Mouse (Mus musculus): ENCODE results near the gene Metap1. TPM values are rescaled to one million over a fixed set of nuclear protein-coding genes. Genes with fewer than 3 reads are reported as not detected.

Metap1 gene
- polyA plus RNA-seq, 1 experiment from 2014 or later: 49.2 TPM

- H3K36me3 ChIP-seq (ENCODE audit: control insufficient read depth, insufficient read depth, low read length): peaks cover 8% of the 10 kb centered on the region
- H3K4me1 ChIP-seq (ENCODE audit: control insufficient read depth, insufficient read depth, low read length): peaks cover 10% of the 10 kb centered on the region
- H3K4me2 ChIP-seq: peak within 1 kb of the TSS; percentile 76
- DNase-seq (ENCODE audit: low spot score, missing footprints): peak; percentile 100
- no peaks in the 10 kb centered on the region for H3K27me3 ChIP-seq (ENCODE audit: control insufficient read depth, insufficient read depth, low read length)
- ATAC-seq (ENCODE audit: low FRiP score): peak; percentile 99
- H3K27ac ChIP-seq (ENCODE audit: low read depth, low read length): peak within 1 kb of the TSS; percentile 62
- peak within 1 kb of the TSS; percentile 87 for H3K9ac ChIP-seq (ENCODE audit: low read length)
- under 1% methylated on average over 85 of the region's 86 CpGs for WGBS
- H3K4me3 ChIP-seq (ENCODE audit: low read depth, low read length): peak within 1 kb of the TSS; percentile 82
- no peaks in the 10 kb centered on the region for H3K9me3 ChIP-seq (ENCODE audit: control insufficient read depth, low read length)
Measured at GRCm38 (mm10) chr3:138442612-138443464, 46.5 kb downstream of the Metap1 start, which contains the start of gene Adh5. Gene Adh5, plus strand, starts transcription at chr3:138443093.

GRCm38 (mm10) chr3:138442203-138442602, 47.1 kb downstream of the Metap1 start:
- DNase-seq (ENCODE audit: low spot score, missing footprints): no peak
- 6% methylated on average over 9 of the region's 9 CpGs for WGBS
- ATAC-seq (ENCODE audit: low FRiP score): peak; percentile 5

GRCm38 (mm10) chr3:138438716-138439115, 50.6 kb downstream of the Metap1 start:
- no peak overlapping the region for H3K4me2 ChIP-seq
- H3K4me1 ChIP-seq (ENCODE audit: control insufficient read depth, insufficient read depth, low read length): peaks cover 2% of the 10 kb centered on the region
- H3K9ac ChIP-seq (ENCODE audit: low read length): no peak overlapping the region
- WGBS: 88% methylated on average over 3 of the region's 3 CpGs
- DNase-seq (ENCODE audit: low spot score, missing footprints) (no peak), ATAC-seq (ENCODE audit: low FRiP score) (no peak)
- no peaks in the 10 kb centered on the region; the same call in 1 of the 2 replicates for H3K9me3 ChIP-seq (ENCODE audit: control insufficient read depth, low read length)
- H3K4me3 ChIP-seq (ENCODE audit: low read depth, low read length): no peak overlapping the region
- no peaks in the 10 kb centered on the region for H3K27me3 ChIP-seq (ENCODE audit: control insufficient read depth, insufficient read depth, low read length)
- H3K36me3 ChIP-seq (ENCODE audit: control insufficient read depth, insufficient read depth, low read length): no peaks in the 10 kb centered on the region
- H3K27ac ChIP-seq (ENCODE audit: low read depth, low read length): no peak overlapping the region

More at GRCm38 (mm10) chr3:138442203-138442602, 47.1 kb downstream of the Metap1 start:
- Histone ChIP-seq H3K4me3 (ENCODE audit: low read depth, low read length) (peak overlapping the region; percentile 82), H3K27ac (ENCODE audit: low read depth, low read length) (no peak overlapping the region; the same call in 1 of the 2 replicates), H3K9me3 (ENCODE audit: control insufficient read depth, low read length) (no peaks in the 10 kb centered on the region), H3K9ac (ENCODE audit: low read length) (peak overlapping the region; percentile 87), H3K36me3 (ENCODE audit: control insufficient read depth, insufficient read depth, low read length) (peaks cover 7% of the 10 kb centered on the region), H3K27me3 (ENCODE audit: control insufficient read depth, insufficient read depth, low read length) (no peaks in the 10 kb centered on the region), H3K4me1 (ENCODE audit: control insufficient read depth, insufficient read depth, low read length) (peaks cover 10% of the 10 kb centered on the region), H3K4me2 (peak overlapping the region; percentile 76)

- H3K9ac ChIP-seq (ENCODE audit: low read length): no peak overlapping the region
- ATAC-seq (ENCODE audit: low FRiP score): no peak
- peak; percentile 91 for DNase-seq (ENCODE audit: low spot score, missing footprints)
- H3K4me1 ChIP-seq (ENCODE audit: control insufficient read depth, insufficient read depth, low read length): no peaks in the 10 kb centered on the region
- no peak overlapping the region for H3K4me3 ChIP-seq (ENCODE audit: low read depth, low read length)
- 73% methylated on average over 2 of the region's 2 CpGs for WGBS
- no peaks in the 10 kb centered on the region; the same call in 1 of the 2 replicates for H3K9me3 ChIP-seq (ENCODE audit: control insufficient read depth, low read length)
- no peaks in the 10 kb centered on the region for H3K36me3 ChIP-seq (ENCODE audit: control insufficient read depth, insufficient read depth, low read length)
- no peaks in the 10 kb centered on the region for H3K27me3 ChIP-seq (ENCODE audit: control insufficient read depth, insufficient read depth, low read length)
- H3K4me2 ChIP-seq: no peak overlapping the region
- H3K27ac ChIP-seq (ENCODE audit: low read depth, low read length): no peak overlapping the region
Measured at GRCm38 (mm10) chr3:138431835-138432234, 57.5 kb downstream of the Metap1 start.

GRCm38 (mm10) chr3:138430360-138430976, 58.8 kb downstream of the Metap1 start:
- WGBS: 90% methylated on average over 6 of the region's 6 CpGs
- ATAC-seq (ENCODE audit: low FRiP score): no peak

GRCm38 (mm10) chr3:138424247-138424646, 65.1 kb downstream of the Metap1 start:
- no peak overlapping the region for H3K4me3 ChIP-seq (ENCODE audit: low read depth, low read length)
- no peak overlapping the region for H3K9ac ChIP-seq (ENCODE audit: low read length)
- H3K4me1 ChIP-seq (ENCODE audit: control insufficient read depth, insufficient read depth, low read length): no peaks in the 10 kb centered on the region
- WGBS: 78% methylated on average over 4 of the region's 4 CpGs
- no peak overlapping the region for H3K27ac ChIP-seq (ENCODE audit: low read depth, low read length)
- H3K27me3 ChIP-seq (ENCODE audit: control insufficient read depth, insufficient read depth, low read length): no peaks in the 10 kb centered on the region
- ATAC-seq (ENCODE audit: low FRiP score): no peak
- H3K4me2 ChIP-seq: no peak overlapping the region
- no peaks in the 10 kb centered on the region for H3K9me3 ChIP-seq (ENCODE audit: control insufficient read depth, low read length)
- DNase-seq (ENCODE audit: low spot score, missing footprints): no peak
- no peaks in the 10 kb centered on the region for H3K36me3 ChIP-seq (ENCODE audit: control insufficient read depth, insufficient read depth, low read length)

More at GRCm38 (mm10) chr3:138430360-138430976, 58.8 kb downstream of the Metap1 start:
- H3K9ac ChIP-seq (ENCODE audit: low read length): no peak overlapping the region
- H3K36me3 ChIP-seq (ENCODE audit: control insufficient read depth, insufficient read depth, low read length): no peaks in the 10 kb centered on the region
- H3K27ac ChIP-seq (ENCODE audit: low read depth, low read length): no peak overlapping the region
- DNase-seq (ENCODE audit: low spot score, missing footprints): no peak
- H3K4me1 ChIP-seq (ENCODE audit: control insufficient read depth, insufficient read depth, low read length): no peaks in the 10 kb centered on the region
- H3K4me3 ChIP-seq (ENCODE audit: low read depth, low read length): no peak overlapping the region
- no peak overlapping the region for H3K4me2 ChIP-seq
- H3K27me3 ChIP-seq (ENCODE audit: control insufficient read depth, insufficient read depth, low read length): no peaks in the 10 kb centered on the region
- no peaks in the 10 kb centered on the region for H3K9me3 ChIP-seq (ENCODE audit: control insufficient read depth, low read length)

GRCm38 (mm10) chr3:138423664-138424063, 65.7 kb downstream of the Metap1 start:
- Histone ChIP-seq H3K9me3 (ENCODE audit: control insufficient read depth, low read length) (no peaks in the 10 kb centered on the region), H3K4me3 (ENCODE audit: low read depth, low read length) (no peak overlapping the region), H3K27me3 (ENCODE audit: control insufficient read depth, insufficient read depth, low read length) (no peaks in the 10 kb centered on the region), H3K9ac (ENCODE audit: low read length) (no peak overlapping the region), H3K27ac (ENCODE audit: low read depth, low read length) (no peak overlapping the region), H3K4me1 (ENCODE audit: control insufficient read depth, insufficient read depth, low read length) (no peaks in the 10 kb centered on the region), H3K36me3 (ENCODE audit: control insufficient read depth, insufficient read depth, low read length) (no peaks in the 10 kb centered on the region), H3K4me2 (no peak overlapping the region)
- 65% methylated on average over 2 of the region's 2 CpGs for WGBS
- DNase-seq (ENCODE audit: low spot score, missing footprints): no peak
- ATAC-seq (ENCODE audit: low FRiP score): no peak

GRCm38 (mm10) chr3:138420385-138420784, 68.9 kb downstream of the Metap1 start:
- Histone ChIP-seq H3K4me1 (ENCODE audit: control insufficient read depth, insufficient read depth, low read length) (no peaks in the 10 kb centered on the region), H3K9me3 (ENCODE audit: control insufficient read depth, low read length) (no peaks in the 10 kb centered on the region), H3K4me3 (ENCODE audit: low read depth, low read length) (no peak overlapping the region), H3K27ac (ENCODE audit: low read depth, low read length) (no peak overlapping the region), H3K27me3 (ENCODE audit: control insufficient read depth, insufficient read depth, low read length) (no peaks in the 10 kb centered on the region), H3K4me2 (no peak overlapping the region), H3K36me3 (ENCODE audit: control insufficient read depth, insufficient read depth, low read length) (no peaks in the 10 kb centered on the region), H3K9ac (ENCODE audit: low read length) (no peak overlapping the region)
- WGBS: 94% methylated on average over 3 of the region's 3 CpGs
- ATAC-seq (ENCODE audit: low FRiP score): no peak
- DNase-seq (ENCODE audit: low spot score, missing footprints): no peak

GRCm38 (mm10) chr3:138419369-138419768, 69.9 kb downstream of the Metap1 start:
- no peaks in the 10 kb centered on the region for H3K9me3 ChIP-seq (ENCODE audit: control insufficient read depth, low read length)
- no peak for ATAC-seq (ENCODE audit: low FRiP score)
- no peak for DNase-seq (ENCODE audit: low spot score, missing footprints)
- H3K4me1 ChIP-seq (ENCODE audit: control insufficient read depth, insufficient read depth, low read length): no peaks in the 10 kb centered on the region
- H3K4me2 ChIP-seq: no peak overlapping the region
- H3K4me3 ChIP-seq (ENCODE audit: low read depth, low read length): no peak overlapping the region
- WGBS: 86% methylated on average over 6 of the region's 6 CpGs
- no peaks in the 10 kb centered on the region for H3K36me3 ChIP-seq (ENCODE audit: control insufficient read depth, insufficient read depth, low read length)
- H3K9ac ChIP-seq (ENCODE audit: low read length): no peak overlapping the region
- H3K27me3 ChIP-seq (ENCODE audit: control insufficient read depth, insufficient read depth, low read length): no peaks in the 10 kb centered on the region
- no peak overlapping the region for H3K27ac ChIP-seq (ENCODE audit: low read depth, low read length)

All from midbrain, embryonic 11.5 days (tissue).